Mouse (Mus musculus) limb, embryonic 11.5 days (tissue): Measurements from ENCODE around the gene Vmn1r86. TPM values are rescaled to one million over a fixed set of nuclear protein-coding genes. Genes with fewer than 3 reads are reported as not detected.
"Not testable (repeated sequence)": the region's sequence is repeated elsewhere in the genome, so short reads cannot be mapped to it uniquely, and the experiment has no call there.

Experiments used
- ATAC-seq: fragments of 200-750 bp; cut with Nextera tagmentation; 2 replicates; pipeline ENCODE4 v1.8.0; 2017; ENCODE audit warnings: low read depth; ENCODE audit not compliant: insufficient number of reproducible peaks, low FRiP score, low TSS enrichment
- DNase-seq: peaks from one replicate; pipeline ENCODE4 v3.0.0-alpha.2; 2015; ENCODE audit warnings: low spot score
- H3K27ac ChIP-seq: fragments of 300-500 bp; sonication (generic); replicated peaks from 2 replicates; pipeline ENCODE4 v1.5.1; 2014; ENCODE audit warnings: low read depth, mild to moderate bottlenecking, low read length
- H3K27me3 ChIP-seq: fragments of 300-500 bp; sonication (generic); 2 replicates; pipeline ENCODE4 v1.6.1; 2014; ENCODE audit warnings: mild to moderate bottlenecking, low read length, mixed read lengths; ENCODE audit not compliant: control insufficient read depth, insufficient read depth
- H3K36me3 ChIP-seq: fragments of 300-500 bp; sonication (generic); 2 replicates; pipeline ENCODE4 v1.6.1; 2014; ENCODE audit warnings: mild to moderate bottlenecking, low read length, moderate library complexity, mixed read lengths; ENCODE audit not compliant: control insufficient read depth, insufficient read depth
- H3K4me1 ChIP-seq: fragments of 300-500 bp; sonication (generic); 2 replicates; pipeline ENCODE4 v1.6.1; 2014; ENCODE audit warnings: low read length, mixed read lengths; ENCODE audit not compliant: control insufficient read depth, insufficient read depth
- H3K4me2 ChIP-seq: fragments of 300-500 bp; sonication (generic); 2 replicates; pipeline ENCODE4 v1.6.1; 2014; ENCODE audit warnings: low read depth, mild to moderate bottlenecking, moderate library complexity; ENCODE audit not compliant: severe bottlenecking
- H3K4me3 ChIP-seq: fragments of 300-500 bp; sonication (generic); 2 replicates; pipeline ENCODE4 v1.5.1; 2014; ENCODE audit warnings: low read depth, low read length
- H3K9ac ChIP-seq: fragments of 300-500 bp; sonication (generic); 2 replicates; pipeline ENCODE4 v1.6.1; 2014; ENCODE audit warnings: mild to moderate bottlenecking, low read length
- H3K9me3 ChIP-seq: fragments of 300-500 bp; sonication (generic); 2 replicates; pipeline ENCODE4 v1.6.1; 2016; ENCODE audit warnings: low read length; ENCODE audit not compliant: control insufficient read depth
- WGBS: fragments of 180-500 bp; shearing (Covaris S2); extraction: QIAGEN DNeasy Blood & Tissue Kit; methylation state at CpG from one replicate; pipeline ENCODE4 v1.1.7; 2014; 5-methylcytosine and 5-hydroxymethylcytosine counted together
- polyA plus RNA-seq: library from polyadenylated mRNA; unstranded; fragments of >200 nt; fragmentation: Nextera tagmentation; extraction: Ambion mirVana; gene quantifications from 2 replicates; pipeline ENCODE4 v1.2.1, GENCODE M21; 2014

The Vmn1r86 gene
- polyA plus RNA-seq, result not detected in 2 replicates

DNA sequence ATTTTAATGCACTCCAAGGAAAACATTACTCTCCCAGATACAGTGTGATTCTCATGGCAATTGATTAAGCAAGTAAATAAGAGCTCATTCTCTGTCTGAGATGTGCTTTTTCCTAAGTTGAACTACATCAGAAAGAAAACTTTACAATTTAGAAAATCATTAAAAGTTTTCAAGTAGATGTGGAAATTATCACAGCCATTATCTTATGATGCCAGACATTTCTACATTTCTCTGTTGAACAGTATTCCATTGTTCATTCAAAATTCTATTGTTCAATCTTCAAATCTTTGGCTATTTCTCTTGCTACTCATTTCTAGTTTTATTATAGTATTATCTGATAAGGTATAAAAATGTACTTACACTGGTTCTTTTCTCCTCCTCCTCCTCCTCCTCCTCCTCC, at the start of gene Vmn1r86:
Gene Vmn1r86 (minus strand): TSS at position 101 of the 400 bp plus-strand sequence.
- Histone ChIP-seq H3K9ac (no peak within 1 kb of the TSS), H3K36me3 (no peaks in the 10 kb centered on the region), H3K9me3 (no peaks in the 10 kb centered on the region), H3K4me3 (no peak within 1 kb of the TSS), H3K4me1 (no peaks in the 10 kb centered on the region), H3K4me2 (no peak within 1 kb of the TSS), H3K27ac (no peak within 1 kb of the TSS), H3K27me3 (no peaks in the 10 kb centered on the region)
- DNase-seq, result no peak
- no peak for ATAC-seq

DNA sequence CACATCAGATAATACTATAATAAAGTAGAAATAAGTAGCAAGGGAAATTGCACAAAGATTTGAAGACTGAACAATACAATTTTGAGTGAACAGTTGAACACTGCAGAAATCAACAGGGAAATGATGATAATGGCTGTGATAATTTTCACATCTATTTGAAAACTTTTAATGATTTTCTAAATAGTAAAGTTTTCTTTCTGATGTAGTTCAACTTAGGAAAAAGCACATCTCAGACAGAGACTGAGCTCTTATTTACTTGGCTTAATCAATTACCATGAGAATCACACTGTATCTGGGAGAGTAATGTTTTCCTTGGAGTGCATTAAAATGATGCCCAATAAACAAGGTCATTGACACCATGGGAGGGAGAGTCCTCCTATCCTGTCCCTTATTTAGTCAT, 39.6 kb upstream of the Vmn1r86 start, which contains the start of gene Vmn1r88:
Gene Vmn1r88 (plus strand): TSS at position 301 of the 400 bp plus-strand sequence.
- H3K4me1 ChIP-seq, result no peaks in the 10 kb centered on the region
- no peaks in the 10 kb centered on the region for H3K27me3 ChIP-seq
- no peak within 1 kb of the TSS for H3K27ac ChIP-seq
- H3K9me3 ChIP-seq, result no peaks in the 10 kb centered on the region
- no peak within 1 kb of the TSS for H3K4me2 ChIP-seq
- H3K36me3 ChIP-seq, result no peaks in the 10 kb centered on the region
- no peak within 1 kb of the TSS for H3K4me3 ChIP-seq
- H3K9ac ChIP-seq, result no peak within 1 kb of the TSS
- ATAC-seq (no peak), DNase-seq (no peak)

DNA sequence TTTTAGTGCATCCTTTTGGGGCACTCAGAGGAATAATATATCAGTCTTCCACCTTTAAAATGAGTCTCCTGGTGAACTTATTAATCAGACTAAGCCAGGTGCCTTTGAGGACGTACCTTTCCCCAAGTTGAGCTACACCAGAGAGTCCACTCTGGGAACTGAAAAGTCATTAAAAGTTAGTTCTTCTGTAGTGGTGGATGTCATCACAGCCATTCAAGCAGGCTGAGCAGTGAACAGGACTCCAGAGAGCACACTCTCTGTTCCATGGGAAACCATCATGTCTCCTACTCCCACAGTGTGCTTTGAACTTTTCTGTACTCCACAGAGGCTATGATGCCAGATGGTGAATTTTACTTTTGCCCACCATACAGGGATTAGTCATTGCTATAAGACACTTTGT, 20.3 kb upstream of the Vmn1r86 start, which contains the start of gene Vmn1r87:
Gene Vmn1r87 (minus strand): TSS at position 101 of the 400 bp plus-strand sequence.
- H3K27ac ChIP-seq, result no peak within 1 kb of the TSS
- no peaks in the 10 kb centered on the region; the same call in 1 of the 2 replicates for H3K9me3 ChIP-seq
- no peaks in the 10 kb centered on the region for H3K36me3 ChIP-seq
- no peaks in the 10 kb centered on the region for H3K27me3 ChIP-seq
- H3K9ac ChIP-seq, result no peak within 1 kb of the TSS
- 88% methylated on average over 1 of the region's 1 CpGs for WGBS
- H3K4me3 ChIP-seq, result no peak within 1 kb of the TSS
- H3K4me2 ChIP-seq, result no peak within 1 kb of the TSS
- ATAC-seq (no peak), DNase-seq (no peak)
- no peaks in the 10 kb centered on the region for H3K4me1 ChIP-seq

DNA sequence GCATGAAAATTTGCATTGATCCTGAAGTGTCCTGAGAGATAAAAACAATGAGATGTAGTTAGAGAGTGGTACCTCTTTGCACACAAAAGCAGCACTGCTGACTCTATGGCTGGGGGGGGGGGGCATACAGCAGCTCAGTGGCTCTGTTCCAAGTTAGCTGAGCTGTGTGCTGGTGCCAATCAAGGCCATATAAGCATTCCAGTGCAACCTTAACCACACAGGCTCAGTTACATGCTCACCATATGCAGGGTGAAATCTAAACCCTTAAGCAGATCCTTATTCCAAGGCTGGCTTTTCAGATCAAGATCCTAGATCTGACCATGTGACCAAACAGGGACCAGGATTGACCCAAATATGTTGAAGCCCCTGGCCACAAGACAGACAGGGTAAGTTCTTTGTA, 17.6 kb upstream of the Vmn1r86 start:
- H3K9me3 ChIP-seq, result no peaks in the 10 kb centered on the region; the same call in 1 of the 2 replicates
- no peaks in the 10 kb centered on the region for H3K36me3 ChIP-seq
- no peak overlapping the region for H3K9ac ChIP-seq
- no peak for DNase-seq
- no peak overlapping the region for H3K4me2 ChIP-seq
- ATAC-seq, result no peak
- H3K4me1 ChIP-seq, result no peaks in the 10 kb centered on the region
- H3K4me3 ChIP-seq, result no peak overlapping the region
- no peak overlapping the region for H3K27ac ChIP-seq
- H3K27me3 ChIP-seq, result no peaks in the 10 kb centered on the region

DNA sequence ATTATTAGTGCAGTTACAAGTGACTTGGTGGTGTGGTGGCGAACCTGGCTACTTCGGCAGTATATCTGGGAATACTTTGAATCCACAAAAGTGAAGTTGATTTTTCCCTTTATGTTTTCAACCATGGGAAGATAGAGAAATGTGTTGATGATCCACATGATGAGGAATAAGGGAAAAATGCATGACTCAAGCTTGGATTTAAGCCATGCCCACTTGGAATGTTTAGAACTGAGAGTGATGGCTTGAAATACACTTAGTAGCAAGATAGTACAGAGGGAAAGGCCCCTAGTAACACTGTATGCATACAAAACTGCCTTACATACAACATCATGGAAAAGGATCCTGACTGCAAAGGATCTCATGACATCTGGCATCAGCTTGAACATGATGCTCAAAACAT, 12.1 kb upstream of the Vmn1r86 start:
- Histone ChIP-seq H3K9ac (no peak overlapping the region), H3K27me3 (no peaks in the 10 kb centered on the region), H3K9me3 (no peaks in the 10 kb centered on the region), H3K36me3 (no peaks in the 10 kb centered on the region), H3K4me2 (no peak overlapping the region), H3K4me3 (no peak overlapping the region), H3K27ac (no peak overlapping the region), H3K4me1 (no peaks in the 10 kb centered on the region)
- ATAC-seq (no peak), DNase-seq (no peak)
- 81% methylated on average over 2 of the region's 2 CpGs for WGBS

DNA sequence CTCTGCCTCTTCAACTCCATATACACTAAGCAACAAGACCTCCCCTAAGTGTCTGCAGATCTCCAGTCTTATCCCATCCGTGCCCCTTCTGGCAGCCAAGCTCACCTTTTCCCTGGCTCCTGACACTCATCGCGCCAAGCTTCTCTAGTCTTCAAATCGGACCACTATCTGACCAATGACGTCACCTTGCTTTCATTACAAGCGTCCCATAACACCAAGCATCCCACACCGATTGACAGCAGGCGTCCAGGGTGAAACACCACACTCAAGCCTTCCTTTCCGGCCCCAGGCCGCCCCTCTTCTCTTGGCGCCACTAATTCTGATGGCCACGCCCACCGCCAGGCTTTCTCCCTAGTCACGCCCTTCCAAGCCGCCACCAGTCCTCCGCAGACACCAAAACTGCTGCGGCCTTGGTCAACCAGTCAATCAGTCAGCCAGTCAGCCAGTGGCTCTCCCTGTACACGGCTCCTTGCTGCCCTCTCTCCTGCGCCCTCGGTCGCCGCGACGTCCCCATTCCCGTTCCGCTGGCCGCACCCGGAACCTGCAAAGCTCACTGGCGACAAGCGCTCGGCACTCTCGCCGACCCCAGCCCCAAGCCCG, 3.9 kb upstream of the Vmn1r86 start:
- not testable (repeated sequence) for H3K9me3 ChIP-seq, H3K27ac ChIP-seq, H3K4me1 ChIP-seq, DNase-seq, H3K9ac ChIP-seq, H3K27me3 ChIP-seq, H3K4me3 ChIP-seq, H3K36me3 ChIP-seq
- H3K4me2 ChIP-seq, result peak overlapping the region; percentile 28
- under 1% methylated on average over 12 of the region's 34 CpGs for WGBS
- ATAC-seq, result peak; percentile 90

DNA sequence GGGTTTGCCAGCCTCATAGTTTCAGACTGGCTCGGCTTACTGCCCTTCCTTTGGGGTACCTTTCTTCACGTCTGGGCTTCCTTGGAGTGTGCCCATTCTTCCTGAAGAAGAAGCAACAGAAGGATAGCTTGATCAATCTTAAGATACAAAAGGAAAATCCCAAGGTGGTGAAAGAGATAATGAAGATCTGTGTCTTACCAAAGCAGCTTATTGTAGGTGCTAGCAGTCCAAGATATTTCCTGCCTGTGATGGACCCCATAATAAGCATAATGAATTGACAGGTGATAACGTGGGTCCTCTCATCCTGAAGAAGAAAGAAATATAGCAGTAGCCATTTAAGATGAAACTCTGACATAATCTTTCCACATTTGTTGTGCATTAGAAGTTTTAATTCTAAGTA, 24.6 kb downstream of the Vmn1r86 start, which contains the start of gene Vmn1r85:
Gene Vmn1r85 (minus strand): TSS at position 101 of the 400 bp plus-strand sequence.
- Histone ChIP-seq H3K27ac (no peak within 1 kb of the TSS), H3K27me3 (no peaks in the 10 kb centered on the region), H3K4me2 (no peak within 1 kb of the TSS), H3K9ac (no peak within 1 kb of the TSS), H3K4me1 (no peaks in the 10 kb centered on the region), H3K9me3 (no peaks in the 10 kb centered on the region), H3K36me3 (no peaks in the 10 kb centered on the region), H3K4me3 (no peak within 1 kb of the TSS)
- DNase-seq (no peak), ATAC-seq (no peak)
- WGBS, result 67% methylated on average over 3 of the region's 3 CpGs

DNA sequence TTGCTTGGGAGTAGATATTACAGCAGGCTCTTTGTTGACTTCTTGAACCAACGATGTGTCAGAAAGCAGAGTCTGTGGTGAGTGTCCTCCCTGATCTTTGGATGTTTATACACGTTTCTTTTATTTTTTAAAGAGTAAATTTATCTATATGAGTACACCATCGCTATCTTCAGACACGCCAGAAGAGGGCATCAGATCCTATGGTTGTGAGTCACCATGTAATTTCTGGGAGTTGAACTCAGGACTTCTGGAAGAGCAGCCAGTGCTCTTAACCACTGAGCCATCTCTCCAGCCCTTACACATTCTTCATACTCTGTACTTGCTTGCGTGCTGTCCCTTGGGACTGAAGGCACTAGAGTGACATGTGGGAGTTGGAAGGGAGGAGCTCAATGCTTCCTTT, 47.4 kb downstream of the Vmn1r86 start:
- Histone ChIP-seq H3K36me3 (no peaks in the 10 kb centered on the region), H3K4me1 (no peaks in the 10 kb centered on the region), H3K27ac (no peak overlapping the region), H3K4me3 (no peak overlapping the region), H3K4me2 (no peak overlapping the region), H3K9me3 (no peaks in the 10 kb centered on the region), H3K27me3 (no peaks in the 10 kb centered on the region), H3K9ac (no peak overlapping the region)
- DNase-seq (no peak), ATAC-seq (no peak)
- 61% methylated on average over 5 of the region's 5 CpGs for WGBS

DNA sequence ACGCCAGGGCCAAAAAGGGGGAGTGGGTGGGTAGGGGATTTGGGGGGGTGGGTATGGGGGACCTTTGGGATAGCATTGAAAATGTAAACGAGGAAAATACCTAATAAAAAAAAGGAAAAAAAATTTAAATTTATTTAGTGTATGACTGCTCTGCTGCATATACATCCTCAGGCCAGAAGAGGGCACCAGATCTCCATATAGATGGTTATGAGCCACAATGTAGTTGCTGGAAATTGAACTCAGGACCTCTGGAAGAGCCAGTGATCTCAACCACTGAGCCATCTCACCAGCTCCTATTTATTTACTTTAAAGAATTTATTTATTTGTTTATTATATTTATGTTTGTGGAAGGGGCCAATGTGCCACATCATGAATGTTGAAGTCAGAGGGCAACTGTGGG, 56.3 kb downstream of the Vmn1r86 start:
- DNase-seq, H3K4me3 ChIP-seq, H3K27ac ChIP-seq, H3K4me2 ChIP-seq, H3K9ac ChIP-seq, H3K4me1 ChIP-seq, H3K9me3 ChIP-seq, ATAC-seq, H3K36me3 ChIP-seq, H3K27me3 ChIP-seq: not testable (repeated sequence)
- WGBS, result 63% methylated on average over 2 of the region's 2 CpGs
